Mouse (Mus musculus) lung, adult 2 months (tissue): ENCODE measurements around the gene Cadps.

Experiments
- CTCF ChIP-seq: fragments of 200-500 bp; IDR thresholded peaks from 2 replicates; pipeline ENCODE4 v1.5.1; 2011; ENCODE audit warnings: mild to moderate bottlenecking, low read length, control low read depth; ENCODE audit not compliant: insufficient read depth
- POLR2A ChIP-seq: fragments of 200-500 bp; IDR thresholded peaks from 2 replicates; pipeline ENCODE4 v1.6.1; 2011; ENCODE audit warnings: low read depth, mild to moderate bottlenecking, control low read depth, low read length, borderline replicate concordance; ENCODE audit errors: extremely low read depth

DNA sequence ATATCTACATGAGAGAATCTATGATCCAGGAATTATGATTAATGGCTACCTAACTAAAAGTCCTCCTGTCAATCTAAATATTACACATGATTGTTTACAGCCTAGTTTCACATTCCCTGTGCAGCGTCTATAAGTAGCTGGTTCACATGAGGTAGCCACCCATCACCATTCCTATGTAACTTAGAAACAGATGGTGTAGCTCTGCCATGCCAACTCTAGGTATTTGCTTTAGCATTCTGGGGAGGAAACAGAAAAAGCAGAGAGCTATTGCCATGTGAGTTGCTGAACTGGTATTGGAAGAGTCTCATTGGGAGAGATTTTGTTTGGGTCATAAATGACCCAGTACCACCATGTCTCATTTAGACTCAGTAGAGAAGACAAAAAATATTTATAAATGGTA lies 4.4 kb downstream of the Cadps start:
- TF ChIP-seq CTCF (no peak), POLR2A (no peak)
